Mouse (Mus musculus) thymus, postnatal 25 days (tissue): ENCODE data around the gene Drc1.

Experiments
- DNase-seq: peaks from one replicate; pipeline ENCODE4 v3.0.0; 2022

Gene Drc1

GRCm38 (mm10) chr5:30281291-30281732, at the start of gene Drc1:
Gene Drc1 (plus strand): TSS chr5:30281388.
- peak; percentile 25 for DNase-seq

GRCm38 (mm10) chr5:30231891-30232270, 49.3 kb upstream of the Drc1 start:
- no peak for DNase-seq

- peak; percentile 99 for DNase-seq
These were observed 48.8 kb upstream of the Drc1 start, which contains the start of gene Selenoi for GRCm38 (mm10) chr5:30232271-30232971. Gene Selenoi (plus strand): TSS chr5:30232581.

- peak; percentile 51 for DNase-seq
These were observed 48.1 kb upstream of the Drc1 start for GRCm38 (mm10) chr5:30233042-30233441.

- no peak for DNase-seq
These were observed 47.2 kb upstream of the Drc1 start for GRCm38 (mm10) chr5:30233979-30234378.

- no peak for DNase-seq
These were observed 45.5 kb upstream of the Drc1 start for GRCm38 (mm10) chr5:30235641-30236126.

- no peak for DNase-seq
These were observed 42.7 kb upstream of the Drc1 start for GRCm38 (mm10) chr5:30238533-30238932.

- DNase-seq = no peak
These were observed 40.6 kb upstream of the Drc1 start for GRCm38 (mm10) chr5:30240552-30240951.

GRCm38 (mm10) chr5:30242410-30242809, 38.8 kb upstream of the Drc1 start:
- no peak for DNase-seq

GRCm38 (mm10) chr5:30243741-30244140, 37.4 kb upstream of the Drc1 start:
- DNase-seq = peak; percentile 38

GRCm38 (mm10) chr5:30245861-30246416, 35.2 kb upstream of the Drc1 start:
- DNase-seq = no peak

- peak; percentile 46 for DNase-seq
These were observed 33.5 kb upstream of the Drc1 start for GRCm38 (mm10) chr5:30247666-30248065.

GRCm38 (mm10) chr5:30255567-30256354, 25.4 kb upstream of the Drc1 start:
- DNase-seq = no peak

- DNase-seq = no peak
These were observed 22.4 kb upstream of the Drc1 start for GRCm38 (mm10) chr5:30258776-30259175.

GRCm38 (mm10) chr5:30270571-30271190, 10.5 kb upstream of the Drc1 start:
- DNase-seq = no peak

GRCm38 (mm10) chr5:30271599-30272281, 9.4 kb upstream of the Drc1 start:
- no peak for DNase-seq

- peak; percentile 30 for DNase-seq
These were observed 4.8 kb upstream of the Drc1 start for GRCm38 (mm10) chr5:30276361-30276760.

GRCm38 (mm10) chr5:30278952-30279351, 2.2 kb upstream of the Drc1 start:
- DNase-seq = no peak

GRCm38 (mm10) chr5:30279446-30279845, 1.7 kb upstream of the Drc1 start:
- DNase-seq = no peak

GRCm38 (mm10) chr5:30280864-30281263, 324 bp upstream of the Drc1 start:
- no peak for DNase-seq

- no peak for DNase-seq
These were observed 5.0 kb downstream of the Drc1 start for GRCm38 (mm10) chr5:30285944-30286799.
